Mouse (Mus musculus) WW6 (cell line): ENCODE data around the gene Dusp15.

Source experiments
- DNase-seq: peaks from one replicate; pipeline ENCODE4 v3.0.0-alpha.2; 2013; ENCODE audit warnings: low read depth, low spot score

Gene Dusp15

DNA sequence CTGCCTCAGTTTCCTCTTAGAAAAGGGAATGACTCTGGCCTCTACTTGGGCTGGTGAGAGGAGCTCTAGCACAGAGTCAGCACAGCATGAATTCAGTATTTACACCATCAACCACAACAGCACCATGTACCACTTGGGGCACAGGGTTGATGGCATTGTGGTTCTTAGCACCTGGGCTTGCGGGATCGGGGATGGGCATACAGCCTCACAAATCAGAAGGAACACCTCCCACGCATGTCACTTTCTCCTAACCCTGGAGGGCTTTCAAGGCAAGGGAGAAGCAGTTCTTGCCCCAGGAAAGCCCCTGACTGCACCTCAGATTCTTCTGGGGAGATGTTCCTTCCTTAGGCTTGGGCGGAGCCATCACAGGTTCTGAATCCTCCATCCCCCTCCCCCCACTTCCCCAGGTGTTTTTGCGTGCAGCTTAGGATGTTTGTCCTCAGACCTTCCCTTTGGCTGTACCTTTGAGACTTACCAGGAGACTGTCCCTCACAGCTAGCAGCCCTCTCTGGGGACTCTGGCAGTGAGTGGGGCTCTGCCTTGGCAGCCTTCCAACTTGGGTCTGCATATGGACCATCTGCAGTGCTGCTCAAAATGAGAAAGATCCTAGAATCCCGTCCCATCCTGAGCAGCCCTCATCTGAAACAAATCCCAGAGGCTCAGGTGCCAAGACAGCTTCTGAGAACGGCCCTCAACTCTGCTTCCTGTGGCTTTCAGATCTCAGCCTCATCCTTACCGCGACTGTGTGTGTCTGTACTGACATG, 45.0 kb downstream of the Dusp15 start:
- no peak for DNase-seq

DNA sequence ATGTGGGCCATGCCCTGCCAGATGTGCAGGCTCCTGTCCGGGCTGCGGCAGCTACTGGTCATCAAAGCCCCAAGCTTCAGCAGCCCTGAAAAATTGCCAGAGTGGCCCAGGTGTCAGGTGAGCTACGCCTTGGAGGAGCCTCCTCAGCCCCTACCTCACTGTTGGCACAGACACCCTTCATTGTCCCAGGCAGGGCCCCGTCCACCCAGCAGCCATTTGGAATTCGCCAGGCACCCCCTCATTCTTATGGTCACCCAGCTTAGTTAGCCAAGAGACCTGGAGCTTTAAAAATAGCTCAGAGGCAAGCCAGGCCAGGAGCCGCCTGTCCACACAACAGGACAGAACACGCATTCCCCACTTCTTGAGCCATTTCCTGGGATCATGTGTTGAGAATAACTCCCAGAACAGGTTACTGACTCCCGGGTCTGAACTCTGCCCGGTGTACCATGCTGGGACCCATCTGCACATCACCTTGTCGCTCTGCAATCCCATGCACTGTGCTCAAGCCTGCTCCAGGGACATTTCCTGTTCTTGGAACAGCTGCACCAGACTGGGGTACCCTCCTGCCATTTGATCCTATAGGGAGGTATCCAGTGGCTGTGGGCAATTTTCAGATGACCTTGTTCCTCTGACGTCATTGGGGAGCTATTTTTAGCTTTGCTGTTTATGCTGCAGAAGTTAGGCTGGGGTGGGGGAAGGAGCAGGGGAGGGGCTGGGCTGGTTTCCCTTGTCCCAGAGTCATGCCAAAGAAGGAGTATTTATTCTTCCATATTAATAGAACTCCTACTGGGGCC, 46.3 kb downstream of the Dusp15 start:
- DNase-seq = no peak

DNA sequence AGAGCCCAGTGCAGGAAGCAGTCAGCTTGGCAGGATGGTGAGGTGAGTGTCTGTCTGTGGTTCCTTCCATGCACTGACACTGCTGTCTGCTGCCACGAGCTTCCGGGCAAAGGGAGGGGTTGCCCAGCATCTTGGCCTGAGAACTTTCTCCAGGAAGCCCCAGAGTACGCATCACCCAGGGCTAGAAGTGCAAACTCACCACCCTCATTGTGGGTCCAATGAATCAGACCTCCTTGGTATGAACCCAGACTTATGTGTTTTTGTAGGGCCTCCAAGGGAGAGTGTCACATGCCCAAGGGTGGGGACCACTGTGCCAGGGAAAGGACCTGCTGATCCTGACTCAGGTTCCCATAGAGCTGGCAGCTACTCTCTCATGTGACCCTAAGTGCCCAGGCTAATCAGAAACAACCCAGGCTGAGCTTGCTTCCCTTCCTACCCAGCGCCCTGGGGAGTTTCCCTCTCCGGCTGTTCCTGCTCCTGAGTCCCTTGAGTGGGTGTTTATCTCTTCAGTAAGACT, 47.3 kb downstream of the Dusp15 start:
- no peak for DNase-seq

DNA sequence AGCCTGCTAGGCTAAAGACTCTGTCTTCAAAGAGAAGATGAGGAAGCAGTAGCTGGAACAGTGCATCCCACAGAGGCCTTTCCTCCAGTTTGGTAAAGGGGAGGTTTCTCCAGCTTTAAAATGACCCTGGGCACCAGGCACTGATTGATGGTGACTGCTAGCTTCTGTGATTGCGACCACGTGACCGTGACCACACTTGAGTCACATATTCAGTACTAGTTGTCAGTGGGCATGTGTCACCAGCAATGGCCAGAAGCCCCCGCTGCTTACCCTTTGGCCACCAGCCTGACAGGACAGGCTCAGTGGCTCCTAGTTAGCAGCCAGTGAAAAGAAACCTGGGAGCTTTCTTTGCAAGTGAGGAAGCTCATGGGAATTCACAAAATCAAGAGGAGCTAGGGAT, 47.9 kb downstream of the Dusp15 start:
- no peak for DNase-seq

DNA sequence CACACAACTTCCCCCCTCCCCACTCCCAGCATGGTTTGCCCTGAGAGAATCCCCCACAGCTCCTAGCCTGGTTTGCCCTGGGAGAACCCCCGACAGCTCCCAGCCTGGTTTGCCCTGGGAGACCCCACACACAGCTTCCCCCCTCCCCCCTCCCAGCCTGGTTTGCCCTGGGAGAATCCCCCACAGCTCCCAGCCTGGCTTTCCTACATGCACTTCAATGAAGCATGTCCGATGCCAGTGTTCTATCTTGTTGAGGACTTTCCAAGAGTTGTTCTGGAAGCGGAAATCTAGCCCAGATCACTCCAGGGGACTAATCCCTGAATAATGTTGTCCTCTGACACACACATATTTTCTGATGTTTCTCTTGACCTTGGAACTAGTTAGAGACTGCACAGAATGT, 48.8 kb downstream of the Dusp15 start:
- DNase-seq = no peak

DNA sequence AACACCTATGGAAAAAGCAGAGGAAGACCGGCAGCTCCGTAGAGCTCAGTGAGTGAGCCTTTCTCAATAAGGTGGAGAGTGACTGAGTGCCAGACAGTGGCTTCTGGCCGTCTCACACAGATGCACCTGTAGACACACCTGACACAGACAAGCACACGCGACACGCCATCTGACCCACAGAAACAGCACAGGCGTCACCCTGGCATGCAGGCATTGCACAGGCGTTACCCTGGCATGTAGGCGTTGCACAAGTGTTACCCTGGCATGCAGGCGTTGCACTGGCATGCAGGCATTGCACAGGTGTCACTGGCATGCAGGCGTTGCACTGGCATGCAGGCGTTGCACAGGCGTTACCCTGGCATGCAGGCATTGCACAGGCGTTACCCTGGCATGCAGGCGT, 50.2 kb downstream of the Dusp15 start:
- DNase-seq = no peak

DNA sequence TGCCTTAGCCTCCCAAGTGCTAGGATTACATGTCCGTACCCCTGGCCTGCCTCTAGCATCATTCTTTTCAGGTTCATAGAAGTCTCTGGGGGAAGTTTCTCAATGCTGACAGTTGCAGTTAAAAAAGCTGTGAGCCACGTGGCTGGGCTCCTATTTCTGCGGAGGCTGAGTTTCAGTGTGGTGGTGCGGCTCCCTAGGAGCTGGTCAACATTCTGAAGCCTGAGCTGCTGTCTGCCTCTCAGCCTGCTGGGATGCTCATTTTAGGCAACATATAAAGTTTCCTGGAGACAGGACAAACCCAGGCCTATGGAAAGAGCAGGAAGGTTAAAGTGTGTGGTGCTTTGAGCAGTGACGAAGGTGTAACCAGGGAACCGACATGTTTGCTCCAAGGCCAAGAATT, 52.5 kb downstream of the Dusp15 start:
- no peak for DNase-seq

DNA sequence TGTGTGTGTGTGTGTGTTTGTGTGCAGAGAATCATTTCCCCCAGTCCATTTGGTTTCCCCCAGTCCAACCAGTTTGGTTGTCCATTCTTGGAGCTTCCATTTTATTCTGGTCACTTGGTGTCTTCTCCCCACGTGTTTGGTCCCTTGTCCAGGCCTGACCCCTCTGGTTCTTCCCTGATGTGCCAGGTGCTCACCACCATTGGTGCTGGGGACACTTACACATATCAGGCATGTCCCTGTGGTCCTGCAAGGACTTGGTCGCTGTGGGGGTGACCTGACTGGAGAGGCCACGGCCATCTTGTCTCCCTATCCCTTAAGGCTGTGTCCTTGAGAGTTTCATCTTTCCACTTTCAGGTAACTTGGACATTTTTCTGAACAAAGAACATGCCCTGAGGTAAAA, 54.6 kb downstream of the Dusp15 start:
- DNase-seq = no peak

DNA sequence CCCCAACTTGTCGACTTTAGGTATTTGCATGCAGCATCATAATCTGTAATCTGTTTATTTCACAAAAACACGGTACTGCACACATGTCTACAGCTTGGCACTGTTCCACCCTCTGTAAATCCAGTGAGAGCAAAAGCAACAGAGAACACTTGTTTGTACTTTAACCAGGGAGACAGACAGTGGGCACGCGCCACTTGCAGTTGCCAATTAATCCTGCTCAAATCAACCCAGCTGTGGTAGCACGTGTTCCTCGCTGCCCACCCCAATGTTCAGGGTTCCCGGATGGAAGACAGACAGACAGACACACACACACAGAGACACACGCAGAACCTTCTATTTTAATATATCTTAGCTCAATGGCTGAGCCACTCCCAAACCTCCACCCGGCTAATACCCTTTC, 55.7 kb downstream of the Dusp15 start:
- DNase-seq = no peak
